ENCODE assay signal across 9 mouse cellular contexts in the genomic region with DNA sequence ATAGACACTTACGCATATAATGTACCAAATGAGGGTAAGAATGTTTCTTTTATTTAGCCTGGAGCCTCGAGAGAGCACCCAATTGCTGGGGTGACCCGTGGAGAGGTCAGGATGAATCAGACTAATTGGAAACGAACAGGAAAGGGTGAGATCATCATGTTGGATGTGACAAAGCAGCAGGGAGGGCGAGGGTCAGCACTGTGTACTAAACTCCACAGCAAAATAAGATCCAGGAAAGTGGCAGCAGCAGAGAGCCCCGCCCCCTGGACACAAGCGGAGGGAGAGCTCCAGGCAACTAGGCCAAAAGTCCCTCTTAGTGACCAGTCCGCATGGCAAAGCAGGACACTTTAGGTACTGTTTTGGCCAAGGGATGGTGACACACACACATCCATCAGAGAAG. TPM values are rescaled to one million over a fixed set of nuclear protein-coding genes. Genes with fewer than 3 reads are reported as not detected.
DNase-seq lines count a peak whose midpoint lies in the region; ATAC-seq and TF ChIP-seq lines count a peak whose summit lies in the region.
"Had no signal": no experiment of that assay in that cellular context is flagged by ENCODE, and none has a peak within 500 bp of the region (broad histone marks: within the 10 kb centered on the region; RNA-seq: fewer than 3 reads in every experiment).

No protein-coding gene starts in this region.

- peaks cover 3% of the 10 kb centered on the region; the same call in 1 of the 2 replicates for H3K4me1 ChIP-seq in midbrain, embryonic 11.5 days (ENCODE audit: control insufficient read depth, insufficient read depth, low read length)
- no peaks in the 10 kb centered on the region; the same call in 1 of the 2 replicates for H3K4me1 ChIP-seq in midbrain, postnatal 0 days (ENCODE audit: insufficient read depth, low read length)
- H3K4me1 ChIP-seq in brown adipose tissue, adult 24 weeks (ENCODE audit: control insufficient read depth, insufficient read depth, insufficient read length, low read length), result peaks cover 53% of the 10 kb centered on the region
- peaks cover 10% of the 10 kb centered on the region for H3K4me1 ChIP-seq in stomach, postnatal 0 days (replicated peaks; ENCODE audit: control insufficient read depth, insufficient read depth)
- H3K4me1 ChIP-seq in forebrain, embryonic 14.5 days (ENCODE audit: control insufficient read depth, insufficient read depth, low read length), result peaks cover 6% of the 10 kb centered on the region; the same call in 1 of the 2 replicates

- no peak for TF ChIP-seq CTCF in midbrain, postnatal 0 days (IDR thresholded peaks at IDR 0.05)
- TF ChIP-seq CTCF in stomach, postnatal 0 days (IDR thresholded peaks at IDR 0.05; ENCODE audit: low read depth), result no peak

- TF ChIP-seq EP300 in stomach, postnatal 0 days (optimal IDR thresholded peaks at IDR 0.05), result no peak

- H3K9ac ChIP-seq in midbrain, embryonic 11.5 days (ENCODE audit: low read length), result no peak overlapping the region
- H3K9ac ChIP-seq in midbrain, postnatal 0 days (replicated peaks; ENCODE audit: low read length, poor library complexity, severe bottlenecking), result no peak overlapping the region
- no peak overlapping the region for H3K9ac ChIP-seq in stomach, postnatal 0 days (ENCODE audit: low read length)
- no peak overlapping the region for H3K9ac ChIP-seq in forebrain, embryonic 14.5 days (ENCODE audit: low read length)
- H3K9ac ChIP-seq: midbrain, embryonic 12.5 days had no signal

- peak; percentile 78 for DNase-seq in midbrain, embryonic 11.5 days (ENCODE audit: low spot score, missing footprints)
- no peak for DNase-seq in midbrain, postnatal 0 days (ENCODE audit: low spot score)
- peak; percentile 66 to 82 for DNase-seq in kidney, postnatal 25 days
- peak; percentile 62 for DNase-seq in stomach, postnatal 0 days (ENCODE audit: low spot score)
- DNase-seq in forebrain, embryonic 14.5 days (ENCODE audit: low spot score), result no peak
- DNase-seq in ovary, postnatal 10 days (ENCODE audit: low spot score), result no peak
- no peak for DNase-seq in spleen, postnatal 14 days (ENCODE audit: low spot score in 2 of 2)

- no peaks in the 10 kb centered on the region for H3K27me3 ChIP-seq in midbrain, embryonic 11.5 days (ENCODE audit: control insufficient read depth, insufficient read depth, low read length)
- no peaks in the 10 kb centered on the region for H3K27me3 ChIP-seq in midbrain, postnatal 0 days (ENCODE audit: insufficient read depth, low read length)
- H3K27me3 ChIP-seq in stomach, postnatal 0 days (ENCODE audit: control insufficient read depth, insufficient read depth, low read length), result no peaks in the 10 kb centered on the region
- H3K27me3 ChIP-seq in forebrain, embryonic 14.5 days (replicated peaks; ENCODE audit: control insufficient read depth, insufficient read depth, low read length), result no peaks in the 10 kb centered on the region
- H3K27me3 ChIP-seq: midbrain, embryonic 12.5 days had no signal

- no peaks in the 10 kb centered on the region for H3K9me3 ChIP-seq in midbrain, embryonic 11.5 days (ENCODE audit: control insufficient read depth, low read length)
- H3K9me3 ChIP-seq in midbrain, postnatal 0 days (ENCODE audit: low read length), result no peaks in the 10 kb centered on the region
- no peaks in the 10 kb centered on the region for H3K9me3 ChIP-seq in stomach, postnatal 0 days (ENCODE audit: control insufficient read depth, low read length)
- H3K9me3 ChIP-seq in forebrain, embryonic 14.5 days (replicated peaks; ENCODE audit: control insufficient read depth, low read length), result no peaks in the 10 kb centered on the region
- H3K9me3 ChIP-seq: midbrain, embryonic 12.5 days had no signal

- no peak for ATAC-seq in midbrain, embryonic 11.5 days (ENCODE audit: low FRiP score)
- no peak for ATAC-seq in midbrain, postnatal 0 days (ENCODE audit: low FRiP score)
- ATAC-seq in stomach, postnatal 0 days (ENCODE audit: low FRiP score, low TSS enrichment), result peak; percentile 69
- no peak for ATAC-seq in forebrain, embryonic 14.5 days

- no peak overlapping the region for H3K4me3 ChIP-seq in midbrain, embryonic 11.5 days (ENCODE audit: low read depth, low read length)
- H3K4me3 ChIP-seq in midbrain, postnatal 0 days (ENCODE audit: low read depth, low read length), result no peak overlapping the region
- H3K4me3 ChIP-seq in brown adipose tissue, adult 24 weeks (ENCODE audit: insufficient read depth, low read depth, low read length), result no peak overlapping the region
- H3K4me3 ChIP-seq in stomach, postnatal 0 days (ENCODE audit: low read depth, low read length), result no peak overlapping the region
- no peak overlapping the region for H3K4me3 ChIP-seq in forebrain, embryonic 14.5 days (ENCODE audit: low read depth, low read length)
- H3K4me3 ChIP-seq: midbrain, embryonic 12.5 days had no signal

- H3K4me2 ChIP-seq in midbrain, embryonic 11.5 days, result no peak overlapping the region
- no peak overlapping the region for H3K4me2 ChIP-seq in midbrain, postnatal 0 days (ENCODE audit: low read depth, low read length, poor library complexity, severe bottlenecking)
- no peak overlapping the region for H3K4me2 ChIP-seq in stomach, postnatal 0 days (replicated peaks; ENCODE audit: low read depth)
- H3K4me2 ChIP-seq in forebrain, embryonic 14.5 days (ENCODE audit: low read length), result no peak overlapping the region
- H3K4me2 ChIP-seq: midbrain, embryonic 12.5 days had no signal

- no peak overlapping the region for H3K27ac ChIP-seq in midbrain, embryonic 11.5 days (ENCODE audit: low read depth, low read length)
- H3K27ac ChIP-seq in midbrain, postnatal 0 days (ENCODE audit: low read depth, low read length), result no peak overlapping the region
- H3K27ac ChIP-seq in brown adipose tissue, adult 24 weeks (replicated peaks; ENCODE audit: low read depth, low read length), result peak overlapping the region; percentile 93
- H3K27ac ChIP-seq in stomach, postnatal 0 days (replicated peaks), result no peak overlapping the region
- H3K27ac ChIP-seq in forebrain, embryonic 14.5 days (ENCODE audit: low read depth, low read length), result no peak overlapping the region
- H3K27ac ChIP-seq: midbrain, embryonic 12.5 days had no signal

- H3K36me3 ChIP-seq in midbrain, embryonic 11.5 days (ENCODE audit: control insufficient read depth, insufficient read depth, low read length), result no peaks in the 10 kb centered on the region
- no peaks in the 10 kb centered on the region for H3K36me3 ChIP-seq in midbrain, postnatal 0 days (ENCODE audit: insufficient read depth, low read length)
- H3K36me3 ChIP-seq in stomach, postnatal 0 days (ENCODE audit: control insufficient read depth, insufficient read depth, low read length), result no peaks in the 10 kb centered on the region
- H3K36me3 ChIP-seq in forebrain, embryonic 14.5 days (ENCODE audit: control insufficient read depth, insufficient read depth, low read length), result no peaks in the 10 kb centered on the region
- H3K36me3 ChIP-seq: midbrain, embryonic 12.5 days had no signal

- 72% methylated on average over 8 of the region's 8 CpGs for WGBS in midbrain, embryonic 11.5 days
- WGBS in midbrain, postnatal 0 days, result 70% methylated on average over 8 of the region's 8 CpGs
- 34% methylated on average over 8 of the region's 8 CpGs for WGBS in stomach, postnatal 0 days
- WGBS in forebrain, embryonic 14.5 days, result 61% methylated on average over 8 of the region's 8 CpGs

RNA-seq across cellular contexts. Expression of a gene that starts 18.4 kb away (rescaled TPM):
- polyA plus RNA-seq in midbrain, embryonic 11.5 days (2014; fragmentation: Nextera tagmentation; extraction: Ambion mirVana), result 8.9 and 14.0 TPM in 2 replicates
- 48.5 and 54.2 TPM in 2 replicates for total RNA-seq in midbrain, postnatal 0 days (2014; rRNA removed)
- 17.6 and 22.3 TPM in 2 replicates for polyA plus RNA-seq in midbrain, postnatal 0 days (2015; fragmentation: Nextera tagmentation; extraction: Ambion mirVana)
- 9.6 and 39.2 TPM in 2 replicates for polyA plus RNA-seq in brown adipose tissue, adult 24 weeks (2012; ENCODE audit: insufficient read depth, insufficient read length, missing spikeins)
- 18.2 and 19.8 TPM in 2 replicates for polyA plus RNA-seq in stomach, postnatal 0 days (2015; fragmentation: Nextera tagmentation; extraction: Ambion mirVana)
- polyA plus RNA-seq in forebrain, embryonic 14.5 days (2014; fragmentation: Nextera tagmentation; extraction: Ambion mirVana), result 12.2 and 14.7 TPM in 2 replicates

Comparison
In these comparisons a context has a peak if more than half of its experiments do, and no peak if none do; other contexts are left out.
1. DNase-seq: peak in midbrain, embryonic 11.5 days (single experiment), kidney, postnatal 25 days (2 of 2) and stomach, postnatal 0 days (single experiment); none in midbrain, postnatal 0 days (single experiment), forebrain, embryonic 14.5 days (single experiment), ovary, postnatal 10 days (single experiment) and spleen, postnatal 14 days (0 of 2).